In genomic region chr7:141188194-141188593, GRCm38 (mm10) we compare ENCODE assay signal across 23 mouse cellular contexts. TPM values are rescaled to one million over a fixed set of nuclear protein-coding genes. Genes with fewer than 3 reads are reported as not detected.
DNase-seq lines count a peak whose midpoint lies in the region; ATAC-seq and TF ChIP-seq lines count a peak whose summit lies in the region.
"Had no signal": no experiment of that assay in that cellular context is flagged by ENCODE, and none has a peak within 500 bp of the region (broad histone marks: within the 10 kb centered on the region; RNA-seq: fewer than 3 reads in every experiment).

No protein-coding gene starts in this region.

- no peak for TF ChIP-seq CTCF in heart, adult 2 months (IDR thresholded peaks at IDR 0.05)
- TF ChIP-seq CTCF in CH12.LX (conservative IDR thresholded peaks at IDR 0.05 in 1 of 2, IDR thresholded peaks at IDR 0.05 in 1 of 2; ENCODE audit: low read depth in 2 of 2, low read length in 2 of 2) = no peak

- TF ChIP-seq POLR2A in heart, adult 2 months (IDR thresholded peaks at IDR 0.05; ENCODE audit: insufficient read depth, low read depth, low read length) = no peak
- TF ChIP-seq POLR2A in CH12.LX (IDR thresholded peaks at IDR 0.05; ENCODE audit: low read depth, low read length) = no peak
- TF ChIP-seq POLR2A in myocyte (IDR thresholded peaks at IDR 0.05; ENCODE audit: insufficient read length, low read depth) = no peak

- intact Hi-C loops in heart, adult 2 months (cut with DNase I) = no loop called here

- no peaks in the 10 kb centered on the region for H3K9me3 ChIP-seq in liver, embryonic 13.5 days (replicated peaks)
- H3K9me3 ChIP-seq in liver, embryonic 12.5 days (replicated peaks) = no peaks in the 10 kb centered on the region
- H3K9me3 ChIP-seq in CH12.LX (replicated peaks; ENCODE audit: low read length) = no peaks in the 10 kb centered on the region
- H3K9me3 ChIP-seq in hindbrain, embryonic 10.5 days = no peaks in the 10 kb centered on the region
- H3K9me3 ChIP-seq: G1E had no signal

- H3K27me3 ChIP-seq in heart, adult 2 months (ENCODE audit: control insufficient read depth, insufficient read depth, low read length) = no peaks in the 10 kb centered on the region
- no peaks in the 10 kb centered on the region for H3K27me3 ChIP-seq in liver, embryonic 13.5 days
- no peaks in the 10 kb centered on the region for H3K27me3 ChIP-seq in liver, embryonic 12.5 days (replicated peaks)
- H3K27me3 ChIP-seq in CH12.LX (replicated peaks) (no peaks in the 10 kb centered on the region), myocyte (ENCODE audit: control insufficient read depth, insufficient read depth, insufficient read length) (no peaks in the 10 kb centered on the region)
- H3K27me3 ChIP-seq in hindbrain, embryonic 10.5 days (ENCODE audit: insufficient read depth, poor library complexity, severe bottlenecking) = no peaks in the 10 kb centered on the region
- H3K27me3 ChIP-seq: Patski had no signal

- no peak for TF ChIP-seq EP300 in heart, adult 2 months (IDR thresholded peaks at IDR 0.05; ENCODE audit: insufficient read depth, low read depth, low read length)
- no peak for TF ChIP-seq EP300 in CH12.LX (IDR thresholded peaks at IDR 0.05; ENCODE audit: low read length)

- no peak for TF ChIP-seq RAD21 in CH12.LX (IDR thresholded peaks at IDR 0.05; ENCODE audit: low read depth, low read length)

- H3K9ac ChIP-seq in heart, adult 2 months (ENCODE audit: low read depth, low read length) = no peak overlapping the region
- no peak overlapping the region for H3K9ac ChIP-seq in liver, embryonic 13.5 days
- no peak overlapping the region for H3K9ac ChIP-seq in liver, embryonic 12.5 days
- no peak overlapping the region for H3K9ac ChIP-seq in CH12.LX (ENCODE audit: insufficient read depth, low read depth)

- 55% methylated on average over 3 of the region's 3 CpGs for WGBS in heart, adult 2 months
- WGBS in liver, embryonic 13.5 days (ENCODE audit: insufficient replicate concordance) = 69% methylated on average over 3 of the region's 3 CpGs
- WGBS in liver, embryonic 12.5 days (ENCODE audit: insufficient replicate concordance) = 71% methylated on average over 3 of the region's 3 CpGs
- 79% methylated on average over 3 of the region's 3 CpGs for WGBS in hindbrain, embryonic 10.5 days

- ATAC-seq in liver, embryonic 13.5 days (ENCODE audit: low read depth) = no peak
- ATAC-seq in liver, embryonic 12.5 days = no peak
- ATAC-seq: activated CD4-positive, CD25-positive, alpha-beta regulatory T cell, adult 4 months; CD4-positive, CD25-positive, alpha-beta regulatory T cell, adult 4 months; Patski had no signal

- peaks cover 9% of the 10 kb centered on the region for H3K4me1 ChIP-seq in heart, adult 2 months (ENCODE audit: control insufficient read depth, insufficient read depth, low read length)
- H3K4me1 ChIP-seq in liver, embryonic 13.5 days (replicated peaks) = peaks cover 32% of the 10 kb centered on the region
- H3K4me1 ChIP-seq in liver, embryonic 12.5 days = peaks cover 32% of the 10 kb centered on the region
- peaks cover 3 to 12% of the 10 kb centered on the region in 2 experiments for H3K4me1 ChIP-seq in CH12.LX (ENCODE audit: control insufficient read depth in 1 of 2, insufficient read depth in 2 of 2)
- H3K4me1 ChIP-seq in hindbrain, embryonic 10.5 days (replicated peaks) = peaks cover 25% of the 10 kb centered on the region

- no peak overlapping the region for H3K27ac ChIP-seq in heart, adult 2 months
- 0 out of 2 replicates have a peak overlapping the region, but pooled peaks have one; percentile 4 for H3K27ac ChIP-seq in liver, embryonic 13.5 days
- H3K27ac ChIP-seq in liver, embryonic 12.5 days = no peak overlapping the region
- H3K27ac ChIP-seq in CH12.LX (ENCODE audit: insufficient read depth, low read depth) = no peak overlapping the region
- H3K27ac ChIP-seq in hindbrain, embryonic 10.5 days = no peak overlapping the region

- no peaks in the 10 kb centered on the region for H3K36me3 ChIP-seq in heart, adult 2 months (ENCODE audit: control insufficient read depth, insufficient read depth, low read length)
- H3K36me3 ChIP-seq in liver, embryonic 13.5 days = peaks cover 36% of the 10 kb centered on the region
- H3K36me3 ChIP-seq in liver, embryonic 12.5 days = peaks cover 41% of the 10 kb centered on the region
- H3K36me3 ChIP-seq in CH12.LX (replicated peaks in 1 of 2; ENCODE audit: control insufficient read depth in 1 of 2, insufficient read depth in 1 of 2, low read length in 1 of 2) (peaks cover 31 to 42% of the 10 kb centered on the region in 2 experiments), myocyte (ENCODE audit: control insufficient read depth, insufficient read depth) (peaks cover 18% of the 10 kb centered on the region)
- H3K36me3 ChIP-seq in hindbrain, embryonic 10.5 days = peaks cover 39% of the 10 kb centered on the region

- in situ Hi-C loops in CH12.LX (cut with MboI; ENCODE audit: low pct_ligation_motif_present, low pct_unique_long_range_greater_than_20kb, low sequenced_read_pairs) = no loop called here

- H3K79me2 ChIP-seq in heart, adult 2 months (replicated peaks; ENCODE audit: control insufficient read depth, insufficient read depth, low read length) = peaks cover under 1% of the 10 kb centered on the region; the same call in 1 of the 2 replicates
- H3K79me2 ChIP-seq in CH12.LX (replicated peaks; ENCODE audit: control insufficient read depth, extremely low read depth, insufficient read depth, poor library complexity, severe bottlenecking) = no peaks in the 10 kb centered on the region
- peaks cover 9% of the 10 kb centered on the region for H3K79me2 ChIP-seq in myocyte (ENCODE audit: control insufficient read depth, insufficient read depth)

- dilution Hi-C loops in CH12.LX (cut with MboI; ENCODE audit: extremely low pct_ligation_motif_present, extremely low pct_unique_long_range_greater_than_20kb, low sequenced_read_pairs) = no loop called here

- no peak overlapping the region for H3ac ChIP-seq in myocyte (ENCODE audit: control insufficient read depth, insufficient read length)

- DNase-seq in heart, adult 11 months = peak; percentile 84
- DNase-seq in heart, adult 2 months = no peak
- DNase-seq in liver, embryonic 13.5 days = no peak
- DNase-seq in CH12.LX (ENCODE audit: extremely low read depth) = no peak
- no peak for DNase-seq in hindbrain, embryonic 10.5 days (ENCODE audit: low spot score)
- DNase-seq in urinary bladder, postnatal 10 days (ENCODE audit: low spot score) = no peak
- DNase-seq: adrenal gland, adult 2 months; adrenal gland, adult 8-10 months; adrenal gland, postnatal 10 days; adrenal gland, postnatal 14 days; adrenal gland, postnatal 25 days; adrenal gland, postnatal 36 days; B cell, adult 2 months; cerebellum, adult 11 months; cerebellum, adult 11-12 months; cerebellum, adult 18-20 months had no signal

- H3K4me3 ChIP-seq in heart, adult 2 months = no peak overlapping the region
- H3K4me3 ChIP-seq in liver, embryonic 13.5 days (replicated peaks) = no peak overlapping the region
- H3K4me3 ChIP-seq in liver, embryonic 12.5 days = no peak overlapping the region
- H3K4me3 ChIP-seq in CH12.LX (replicated peaks in 1 of 3; ENCODE audit: low read depth in 2 of 3, low read length in 2 of 3, poor library complexity in 1 of 3) (no peak overlapping the region), myocyte (no peak overlapping the region)
- no peak overlapping the region for H3K4me3 ChIP-seq in hindbrain, embryonic 10.5 days

- no peak overlapping the region for H3K4me2 ChIP-seq in liver, embryonic 13.5 days
- H3K4me2 ChIP-seq in liver, embryonic 12.5 days = no peak overlapping the region
- H3K4me2 ChIP-seq in CH12.LX (ENCODE audit: insufficient read depth, low read depth, poor library complexity, severe bottlenecking) = no peak overlapping the region
- H3K4me2 ChIP-seq in myocyte (ENCODE audit: low read depth) = no peak overlapping the region

RNA-seq across cellular contexts. Expression of gene Hras, which starts 5.6 kb away (rescaled TPM):
- total RNA-seq in heart, adult 2 months (2021) = 100 to 1,000 TPM in 1 of 2 experiments, 10 to 100 TPM in 1; 90.8 to 105 TPM
- polyA plus RNA-seq in heart, adult 2 months (2012; rRNA removed) = 63.7 and 79.9 TPM in 2 replicates
- polyA plus RNA-seq in liver, embryonic 13.5 days (2015; fragmentation: Nextera tagmentation; extraction: Ambion mirVana) = 91.5 and 104 TPM in 2 replicates
- polyA plus RNA-seq in liver, embryonic 12.5 days (2016; fragmentation: Nextera tagmentation; extraction: Ambion mirVana) = 124 and 125 TPM in 2 replicates
- 82.0 and 106 TPM in 2 replicates for total RNA-seq in CH12.LX (2012; rRNA removed)
- 43.6 and 48.9 TPM in 2 replicates for total RNA-seq in CH12.LX (2014; rRNA removed)
- 71.3 and 86.3 TPM in 2 replicates for polyA plus RNA-seq in CH12.LX (2012; ENCODE audit: insufficient read length, low read depth)
- 215 TPM for polyA plus RNA-seq in myocyte (2012; fragmentation: generic; extraction: Trizol)
- 96.8 and 115 TPM in 2 replicates for polyA plus RNA-seq in hindbrain, embryonic 10.5 days (2016; fragmentation: Nextera tagmentation; extraction: Ambion mirVana)

RNA-seq across cellular contexts. Expression of gene Lrrc56, which starts 5.8 kb away (rescaled TPM):
- total RNA-seq in heart, adult 2 months (2021) = 1 to 10 TPM; 2.3 to 3.1 TPM
- 4.6 and 4.9 TPM in 2 replicates for polyA plus RNA-seq in heart, adult 2 months (2012; rRNA removed)
- polyA plus RNA-seq in liver, embryonic 13.5 days (2015; fragmentation: Nextera tagmentation; extraction: Ambion mirVana) = 12.2 and 15.5 TPM in 2 replicates
- polyA plus RNA-seq in liver, embryonic 12.5 days (2016; fragmentation: Nextera tagmentation; extraction: Ambion mirVana) = 16.4 and 17.9 TPM in 2 replicates
- 0.92 and 0.93 TPM in 2 replicates for total RNA-seq in CH12.LX (2012; rRNA removed)
- total RNA-seq in CH12.LX (2014; rRNA removed) = 0.46 and 0.89 TPM in 2 replicates
- 1.0 and 1.4 TPM in 2 replicates for polyA plus RNA-seq in CH12.LX (2012; ENCODE audit: insufficient read length, low read depth)
- 1.1 TPM for polyA plus RNA-seq in myocyte (2012; fragmentation: generic; extraction: Trizol)
- polyA plus RNA-seq in hindbrain, embryonic 10.5 days (2016; fragmentation: Nextera tagmentation; extraction: Ambion mirVana) = 14.9 and 17.3 TPM in 2 replicates

RNA-seq across cellular contexts. Expression of gene Rnh1, which starts 15.5 kb away (rescaled TPM):
- total RNA-seq in heart, adult 2 months (2021) = 10 to 100 TPM; 62.9 to 73.9 TPM
- polyA plus RNA-seq in heart, adult 2 months (2012; rRNA removed) = 73.2 and 96.7 TPM in 2 replicates
- polyA plus RNA-seq in liver, embryonic 13.5 days (2015; fragmentation: Nextera tagmentation; extraction: Ambion mirVana) = 55.0 and 58.0 TPM in 2 replicates
- polyA plus RNA-seq in liver, embryonic 12.5 days (2016; fragmentation: Nextera tagmentation; extraction: Ambion mirVana) = 55.0 and 65.0 TPM in 2 replicates
- total RNA-seq in CH12.LX (2012; rRNA removed) (133 and 137 TPM in 2 replicates), CH12.LX (2014; rRNA removed) (84.7 and 91.0 TPM in 2 replicates)
- polyA plus RNA-seq in CH12.LX (2012; ENCODE audit: insufficient read length, low read depth) (95.5 and 103 TPM in 2 replicates), myocyte (2012; fragmentation: generic; extraction: Trizol) (276 TPM)
- 68.4 and 72.4 TPM in 2 replicates for polyA plus RNA-seq in hindbrain, embryonic 10.5 days (2016; fragmentation: Nextera tagmentation; extraction: Ambion mirVana)

RNA-seq across cellular contexts. Expression of gene Lmntd2, which starts 25.7 kb away (rescaled TPM):
- total RNA-seq in heart, adult 2 months (2021) = not detected
- 0.18 and 0.20 TPM in 2 replicates for polyA plus RNA-seq in heart, adult 2 months (2012; rRNA removed)
- polyA plus RNA-seq in liver, embryonic 13.5 days (2015; fragmentation: Nextera tagmentation; extraction: Ambion mirVana) = 0.59 and 0.71 TPM in 2 replicates
- 0.99 and 1.1 TPM in 2 replicates for polyA plus RNA-seq in liver, embryonic 12.5 days (2016; fragmentation: Nextera tagmentation; extraction: Ambion mirVana)
- total RNA-seq in CH12.LX (2012; rRNA removed) (0.50 and 1.1 TPM in 2 replicates), CH12.LX (2014; rRNA removed) (0.55 and 0.97 TPM in 2 replicates)
- polyA plus RNA-seq in CH12.LX (2012; ENCODE audit: insufficient read length, low read depth) (0.85 and 0.89 TPM in 2 replicates), myocyte (2012; fragmentation: generic; extraction: Trizol) (0.10 TPM)
- polyA plus RNA-seq in hindbrain, embryonic 10.5 days (2016; fragmentation: Nextera tagmentation; extraction: Ambion mirVana) = 3.9 and 4.0 TPM in 2 replicates
- total RNA-seq: MEL had no signal

RNA-seq across cellular contexts. Expression of gene Rassf7, which starts 27.5 kb away (rescaled TPM):
- total RNA-seq in heart, adult 2 months (2021) = under 1 TPM; 0.25 to 0.42 TPM
- 2.2 and 3.3 TPM in 2 replicates for polyA plus RNA-seq in heart, adult 2 months (2012; rRNA removed)
- 23.9 and 26.7 TPM in 2 replicates for polyA plus RNA-seq in liver, embryonic 13.5 days (2015; fragmentation: Nextera tagmentation; extraction: Ambion mirVana)
- 27.3 and 28.3 TPM in 2 replicates for polyA plus RNA-seq in liver, embryonic 12.5 days (2016; fragmentation: Nextera tagmentation; extraction: Ambion mirVana)
- total RNA-seq in CH12.LX (2012; rRNA removed) (9.4 and 11.6 TPM in 2 replicates), CH12.LX (2014; rRNA removed) (6.7 and 8.1 TPM in 2 replicates)
- polyA plus RNA-seq in CH12.LX (2012; ENCODE audit: insufficient read length, low read depth) (4.1 and 4.6 TPM in 2 replicates), myocyte (2012; fragmentation: generic; extraction: Trizol) (54.5 TPM)
- polyA plus RNA-seq in hindbrain, embryonic 10.5 days (2016; fragmentation: Nextera tagmentation; extraction: Ambion mirVana) = 58.5 and 59.0 TPM in 2 replicates
